Mouse (Mus musculus) layer of hippocampus, postnatal 10 days (tissue): Measurements from ENCODE around the gene Atp5g3. TPM values are rescaled to one million over a fixed set of nuclear protein-coding genes. Genes with fewer than 3 reads are reported as not detected.
"Not testable (repeated sequence)": the region's sequence is repeated elsewhere in the genome, so short reads cannot be mapped to it uniquely, and the experiment has no call there.

Experiments
- DNase-seq, 2 experiments: peaks; one replicate each; pipeline ENCODE4 v3.0.0; 2021; ENCODE audit warnings: low spot score in 2 of 2
- total RNA-seq, 2 experiments: library from RNA; stranded (reverse); gene quantifications; 2 replicates each; pipeline ENCODE4 v1.2.3; 2021

The Atp5g3 gene
- total RNA-seq, 2 experiments from 2014 or later: 669 to 684 TPM

GRCm38 (mm10) chr2:73900364-73900763, 10.8 kb downstream of the Atp5g3 start:
- DNase-seq: no peak

GRCm38 (mm10) chr2:73896919-73897318, 14.2 kb downstream of the Atp5g3 start:
- not testable (repeated sequence) for DNase-seq

- no peak for DNase-seq
Observed at GRCm38 (mm10) chr2:73893473-73894270, 17.5 kb downstream of the Atp5g3 start.

GRCm38 (mm10) chr2:73892464-73893296, 18.4 kb downstream of the Atp5g3 start, which contains the start of gene Atf2:
Atf2 (minus strand) TSS chr2:73892639.
- peak; percentile 99 for DNase-seq

GRCm38 (mm10) chr2:73891701-73892463, 19.2 kb downstream of the Atp5g3 start:
- peak in 1 of 2 experiments; percentile 67 for DNase-seq

- no peak for DNase-seq
Observed at GRCm38 (mm10) chr2:73885997-73886396, 25.1 kb downstream of the Atp5g3 start.

- DNase-seq: no peak
Observed at GRCm38 (mm10) chr2:73877891-73878290, 33.2 kb downstream of the Atp5g3 start.

GRCm38 (mm10) chr2:73867764-73868487, 43.2 kb downstream of the Atp5g3 start:
- DNase-seq: peak; percentile 53 to 58

- no peak for DNase-seq
Observed at GRCm38 (mm10) chr2:73860046-73860624, 51.0 kb downstream of the Atp5g3 start.

Other genes starting within 250 kb of the Atp5g3 start
- gene Chn1, start 136.0 kb downstream of the Atp5g3 start, total RNA-seq: 100 to 1,000 TPM; 697 to 727 TPM
- gene Atf2, start 18.7 kb downstream of the Atp5g3 start, total RNA-seq: 100 to 1,000 TPM; 125 to 146 TPM